Mouse (Mus musculus) forebrain, embryonic 15.5 days (tissue): ENCODE measurements around the gene Dvl3. TPM values are rescaled to one million over a fixed set of nuclear protein-coding genes. Genes with fewer than 3 reads are reported as not detected.
A peak's percentile ranks its signal among the peaks of the same experiment; 100 is the strongest.

Experiments
- ATAC-seq: fragments of 200-750 bp; cut with Nextera tagmentation; replicated peaks from 2 replicates; pipeline ENCODE4 v1.8.0; 2017; ENCODE audit warnings: mild to moderate bottlenecking, moderate TSS enrichment, moderate library complexity
- H3K27ac ChIP-seq: fragments of 300-500 bp; sonication (generic); replicated peaks from 2 replicates; pipeline ENCODE4 v1.5.1; 2015; ENCODE audit warnings: mild to moderate bottlenecking, inconsistent platforms
- H3K27me3 ChIP-seq: fragments of 300-500 bp; sonication (generic); 2 replicates; pipeline ENCODE4 v1.6.1; 2015; ENCODE audit warnings: inconsistent platforms
- H3K36me3 ChIP-seq: fragments of 300-500 bp; sonication (generic); 2 replicates; pipeline ENCODE4 v1.6.1; 2015; ENCODE audit warnings: mild to moderate bottlenecking, inconsistent platforms
- H3K4me1 ChIP-seq: fragments of 300-500 bp; sonication (generic); 2 replicates; pipeline ENCODE4 v1.6.1; 2015; ENCODE audit warnings: inconsistent platforms
- H3K4me2 ChIP-seq: fragments of 300-500 bp; sonication (generic); replicated peaks from 2 replicates; pipeline ENCODE4 v1.6.1; 2015; ENCODE audit warnings: mild to moderate bottlenecking, inconsistent platforms
- H3K4me3 ChIP-seq: fragments of 300-500 bp; sonication (generic); 2 replicates; pipeline ENCODE4 v1.5.1; 2015; ENCODE audit warnings: mild to moderate bottlenecking, inconsistent platforms
- H3K9ac ChIP-seq: fragments of 300-500 bp; sonication (generic); replicated peaks from 2 replicates; pipeline ENCODE4 v1.6.1; 2015; ENCODE audit warnings: mild to moderate bottlenecking, inconsistent platforms
- H3K9me3 ChIP-seq: fragments of 300-500 bp; sonication (generic); 2 replicates; pipeline ENCODE4 v1.6.1; 2016; ENCODE audit warnings: inconsistent platforms
- WGBS: fragments of 180-500 bp; shearing (Covaris S2); methylation state at CpG from one replicate; pipeline ENCODE4 v1.1.7; 2015; ENCODE audit warnings: mixed read lengths; 5-methylcytosine and 5-hydroxymethylcytosine counted together
- polyA plus RNA-seq: library from polyadenylated mRNA; unstranded; fragments of >200 nt; fragmentation: Nextera tagmentation; extraction: Ambion mirVana; gene quantifications from 2 replicates; pipeline ENCODE4 v1.2.1, GENCODE M21; 2015

Gene Dvl3
- polyA plus RNA-seq, 1 experiment from 2014 or later: 33.7 TPM

- H3K9me3 ChIP-seq: no peaks in the 10 kb centered on the region
- no peak for ATAC-seq
- no peaks in the 10 kb centered on the region for H3K27me3 ChIP-seq
- H3K27ac ChIP-seq: peak overlapping the region; percentile 80; the same call in 1 of the 2 replicates
- WGBS: 28% methylated on average over 9 of the region's 9 CpGs
- peaks cover 43% of the 10 kb centered on the region for H3K36me3 ChIP-seq
- H3K9ac ChIP-seq: peak overlapping the region; percentile 97
- peak overlapping the region; percentile 87 for H3K4me2 ChIP-seq
- peaks cover 26% of the 10 kb centered on the region for H3K4me1 ChIP-seq
- H3K4me3 ChIP-seq: peak overlapping the region; percentile 88
Observed at GRCm38 (mm10) chr16:20536081-20536665, 19.4 kb downstream of the Dvl3 start.

GRCm38 (mm10) chr16:20537071-20537471, 20.3 kb downstream of the Dvl3 start:
- ATAC-seq: no peak
- Histone ChIP-seq H3K4me3 (peak overlapping the region; percentile 88), H3K4me2 (peak overlapping the region; percentile 87), H3K9ac (peak overlapping the region; percentile 97), H3K9me3 (no peaks in the 10 kb centered on the region), H3K27ac (peak overlapping the region; percentile 40), H3K36me3 (peaks cover 43% of the 10 kb centered on the region), H3K27me3 (no peaks in the 10 kb centered on the region), H3K4me1 (peaks cover 26% of the 10 kb centered on the region)
- 8% methylated on average over 5 of the region's 5 CpGs for WGBS

GRCm38 (mm10) chr16:20537601-20538320, 21.0 kb downstream of the Dvl3 start:
- Histone ChIP-seq H3K4me1 (peaks cover 26% of the 10 kb centered on the region), H3K27me3 (no peaks in the 10 kb centered on the region), H3K27ac (peak overlapping the region; percentile 40; the same call in 1 of the 2 replicates), H3K36me3 (peaks cover 48% of the 10 kb centered on the region), H3K9ac (peak overlapping the region; percentile 97), H3K4me3 (peak overlapping the region; percentile 88), H3K4me2 (peak overlapping the region; percentile 87), H3K9me3 (no peaks in the 10 kb centered on the region)
- 34% methylated on average over 6 of the region's 6 CpGs for WGBS
- ATAC-seq: no peak

- no peak overlapping the region for H3K9ac ChIP-seq
- H3K27me3 ChIP-seq: no peaks in the 10 kb centered on the region
- H3K4me1 ChIP-seq: peaks cover 26% of the 10 kb centered on the region
- no peak overlapping the region for H3K4me3 ChIP-seq
- 84% methylated on average over 3 of the region's 3 CpGs for WGBS
- peaks cover 59% of the 10 kb centered on the region for H3K36me3 ChIP-seq
- H3K9me3 ChIP-seq: no peaks in the 10 kb centered on the region
- no peak overlapping the region for H3K27ac ChIP-seq
- ATAC-seq: no peak
- H3K4me2 ChIP-seq: no peak overlapping the region
Observed at GRCm38 (mm10) chr16:20539649-20540048, 22.9 kb downstream of the Dvl3 start.

GRCm38 (mm10) chr16:20540438-20540837, 23.7 kb downstream of the Dvl3 start:
- Histone ChIP-seq H3K9me3 (no peaks in the 10 kb centered on the region), H3K27ac (no peak overlapping the region), H3K36me3 (peaks cover 59% of the 10 kb centered on the region), H3K4me2 (no peak overlapping the region), H3K9ac (no peak overlapping the region), H3K27me3 (no peaks in the 10 kb centered on the region), H3K4me1 (peaks cover 26% of the 10 kb centered on the region), H3K4me3 (no peak overlapping the region)
- WGBS: 89% methylated on average over 4 of the region's 4 CpGs
- ATAC-seq: no peak

GRCm38 (mm10) chr16:20545696-20546095, 28.9 kb downstream of the Dvl3 start:
- no peak overlapping the region for H3K4me2 ChIP-seq
- peaks cover 49% of the 10 kb centered on the region for H3K36me3 ChIP-seq
- no peak overlapping the region for H3K4me3 ChIP-seq
- 94% methylated on average over 10 of the region's 10 CpGs for WGBS
- no peaks in the 10 kb centered on the region for H3K27me3 ChIP-seq
- no peak for ATAC-seq
- H3K9me3 ChIP-seq: no peaks in the 10 kb centered on the region
- H3K4me1 ChIP-seq: peaks cover 16% of the 10 kb centered on the region
- no peak overlapping the region for H3K9ac ChIP-seq
- no peak overlapping the region for H3K27ac ChIP-seq

GRCm38 (mm10) chr16:20547423-20547822, 30.6 kb downstream of the Dvl3 start:
- Histone ChIP-seq H3K27me3 (no peaks in the 10 kb centered on the region), H3K9me3 (no peaks in the 10 kb centered on the region), H3K9ac (no peak overlapping the region), H3K4me2 (no peak overlapping the region), H3K4me3 (peak overlapping the region; percentile 61; the same call in 1 of the 2 replicates), H3K36me3 (peaks cover 46% of the 10 kb centered on the region), H3K27ac (no peak overlapping the region), H3K4me1 (peaks cover 16% of the 10 kb centered on the region)
- ATAC-seq: no peak
- WGBS: 57% methylated on average over 5 of the region's 5 CpGs

- H3K4me1 ChIP-seq: peaks cover 16% of the 10 kb centered on the region
- peak within 1 kb of the TSS; percentile 73 for H3K4me2 ChIP-seq
- ATAC-seq: peak; percentile 99
- no peaks in the 10 kb centered on the region for H3K9me3 ChIP-seq
- peaks cover 47% of the 10 kb centered on the region for H3K36me3 ChIP-seq
- H3K27ac ChIP-seq: peak within 1 kb of the TSS; percentile 71
- peak within 1 kb of the TSS; percentile 61 for H3K4me3 ChIP-seq
- under 1% methylated on average over 56 of the region's 56 CpGs for WGBS
- H3K9ac ChIP-seq: peak within 1 kb of the TSS; percentile 74
- H3K27me3 ChIP-seq: no peaks in the 10 kb centered on the region
Observed at GRCm38 (mm10) chr16:20548096-20548948, 31.5 kb downstream of the Dvl3 start, which contains the start of gene Abcf3. Gene Abcf3, plus strand, starts transcription at chr16:20548577.

- Histone ChIP-seq H3K4me3 (peak overlapping the region; percentile 61), H3K27ac (no peak overlapping the region), H3K4me2 (peak overlapping the region; percentile 73), H3K9me3 (no peaks in the 10 kb centered on the region), H3K9ac (peak overlapping the region; percentile 74), H3K36me3 (peaks cover 47% of the 10 kb centered on the region), H3K27me3 (no peaks in the 10 kb centered on the region), H3K4me1 (peaks cover 16% of the 10 kb centered on the region)
- 49% methylated on average over 9 of the region's 9 CpGs for WGBS
- ATAC-seq: no peak
Observed at GRCm38 (mm10) chr16:20549161-20549560, 32.4 kb downstream of the Dvl3 start.

- peaks cover 16% of the 10 kb centered on the region for H3K4me1 ChIP-seq
- H3K27ac ChIP-seq: no peak overlapping the region
- no peak overlapping the region for H3K9ac ChIP-seq
- H3K4me3 ChIP-seq: no peak overlapping the region
- H3K9me3 ChIP-seq: no peaks in the 10 kb centered on the region
- ATAC-seq: no peak
- H3K27me3 ChIP-seq: no peaks in the 10 kb centered on the region
- peaks cover 54% of the 10 kb centered on the region for H3K36me3 ChIP-seq
- 94% methylated on average over 5 of the region's 5 CpGs for WGBS
- H3K4me2 ChIP-seq: no peak overlapping the region
Observed at GRCm38 (mm10) chr16:20551691-20552090, 34.9 kb downstream of the Dvl3 start.

GRCm38 (mm10) chr16:20552594-20552993, 35.8 kb downstream of the Dvl3 start:
- Histone ChIP-seq H3K27me3 (no peaks in the 10 kb centered on the region), H3K9me3 (no peaks in the 10 kb centered on the region), H3K27ac (no peak overlapping the region), H3K36me3 (peaks cover 58% of the 10 kb centered on the region), H3K4me1 (peaks cover 15% of the 10 kb centered on the region), H3K9ac (no peak overlapping the region), H3K4me2 (no peak overlapping the region), H3K4me3 (no peak overlapping the region)
- 88% methylated on average over 1 of the region's 1 CpGs for WGBS
- ATAC-seq: no peak

- WGBS: 89% methylated on average over 6 of the region's 6 CpGs
- Histone ChIP-seq H3K36me3 (peaks cover 79% of the 10 kb centered on the region), H3K27ac (no peak overlapping the region), H3K4me2 (no peak overlapping the region), H3K27me3 (no peaks in the 10 kb centered on the region), H3K9ac (no peak overlapping the region), H3K9me3 (no peaks in the 10 kb centered on the region), H3K4me1 (no peaks in the 10 kb centered on the region), H3K4me3 (no peak overlapping the region)
- no peak for ATAC-seq
Observed at GRCm38 (mm10) chr16:20555000-20555399, 38.2 kb downstream of the Dvl3 start.
